Mouse (Mus musculus): ENCODE data around the gene Tln1. TPM values are rescaled to one million over a fixed set of nuclear protein-coding genes. Genes with fewer than 3 reads are reported as not detected.

Gene Tln1
- polyA plus RNA-seq, 1 experiment from 2014 or later, result 53.2 TPM

Other genes with a start within 250 kb of the Tln1 start
- gene Rusc2, start 180.7 kb downstream of the Tln1 start, polyA plus RNA-seq (2015; fragmentation: Nextera tagmentation; extraction: Ambion mirVana), result 59.8 and 64.3 TPM in 2 replicates
- gene Fam166b, start 133.6 kb downstream of the Tln1 start, polyA plus RNA-seq (2015; fragmentation: Nextera tagmentation; extraction: Ambion mirVana), result 0.65 and 0.70 TPM in 2 replicates
- 10.7 and 12.5 TPM in 2 replicates for gene Tesk1, start 120.8 kb downstream of the Tln1 start, polyA plus RNA-seq (2015; fragmentation: Nextera tagmentation; extraction: Ambion mirVana)
- 4.3 TPM in 2 replicates for gene Cd72, start 108.1 kb downstream of the Tln1 start, polyA plus RNA-seq (2015; fragmentation: Nextera tagmentation; extraction: Ambion mirVana)
- not detected in 2 replicates for gene Sit1, start 79.0 kb downstream of the Tln1 start, polyA plus RNA-seq (2015; fragmentation: Nextera tagmentation; extraction: Ambion mirVana)
- gene Ccdc107, start 69.8 kb downstream of the Tln1 start, polyA plus RNA-seq (2015; fragmentation: Nextera tagmentation; extraction: Ambion mirVana), result 61.0 and 61.8 TPM in 2 replicates
- 17.5 and 25.3 TPM in 2 replicates for gene Arhgef39, start 63.0 kb downstream of the Tln1 start, polyA plus RNA-seq (2015; fragmentation: Nextera tagmentation; extraction: Ambion mirVana)
- 0.19 and 0.41 TPM in 2 replicates for gene Car9, start 55.7 kb downstream of the Tln1 start, polyA plus RNA-seq (2015; fragmentation: Nextera tagmentation; extraction: Ambion mirVana)
- 9.7 and 9.8 TPM in 2 replicates for gene Tpm2, start 38.9 kb downstream of the Tln1 start, polyA plus RNA-seq (2015; fragmentation: Nextera tagmentation; extraction: Ambion mirVana)
- 77.7 and 78.8 TPM in 2 replicates for gene Creb3, start 359 bp downstream of the Tln1 start, polyA plus RNA-seq (2015; fragmentation: Nextera tagmentation; extraction: Ambion mirVana)
- gene Rgp1, start 16.0 kb upstream of the Tln1 start, polyA plus RNA-seq (2015; fragmentation: Nextera tagmentation; extraction: Ambion mirVana), result 21.5 and 28.2 TPM in 2 replicates
- 59.1 and 61.0 TPM in 2 replicates for gene Gba2, start 16.2 kb upstream of the Tln1 start, polyA plus RNA-seq (2015; fragmentation: Nextera tagmentation; extraction: Ambion mirVana)
- 0.56 and 0.81 TPM in 2 replicates for gene Msmp, start 21.8 kb upstream of the Tln1 start, polyA plus RNA-seq (2015; fragmentation: Nextera tagmentation; extraction: Ambion mirVana)
- gene Npr2, start 69.2 kb upstream of the Tln1 start, polyA plus RNA-seq (2015; fragmentation: Nextera tagmentation; extraction: Ambion mirVana), result 12.7 and 15.4 TPM in 2 replicates
- 4.3 and 6.7 TPM in 2 replicates for gene Spag8, start 90.9 kb upstream of the Tln1 start, polyA plus RNA-seq (2015; fragmentation: Nextera tagmentation; extraction: Ambion mirVana)
- 65.5 and 74.0 TPM in 2 replicates for gene Hint2, start 93.8 kb upstream of the Tln1 start, polyA plus RNA-seq (2015; fragmentation: Nextera tagmentation; extraction: Ambion mirVana)
- 16.2 TPM in 2 replicates for gene Tmem8b, start 106.3 kb upstream of the Tln1 start, polyA plus RNA-seq (2015; fragmentation: Nextera tagmentation; extraction: Ambion mirVana)
- gene Fam221b, start 106.5 kb upstream of the Tln1 start, polyA plus RNA-seq (2015; fragmentation: Nextera tagmentation; extraction: Ambion mirVana), result 1.6 and 1.7 TPM in 2 replicates
- not detected in 2 replicates for gene Olfr70, start 138.1 kb upstream of the Tln1 start, polyA plus RNA-seq (2015; fragmentation: Nextera tagmentation; extraction: Ambion mirVana)
- gene Olfr71, start 147.6 kb upstream of the Tln1 start, polyA plus RNA-seq (2015; fragmentation: Nextera tagmentation; extraction: Ambion mirVana), result not detected in 2 replicates
- gene Hrct1, start 164.5 kb upstream of the Tln1 start, polyA plus RNA-seq (2015; fragmentation: Nextera tagmentation; extraction: Ambion mirVana), result 0.19 and 0.42 TPM in 2 replicates
- 0.08 TPM in 1 of 2 replicates, not detected in the other for gene Spaar, start 167.3 kb upstream of the Tln1 start, polyA plus RNA-seq (2015; fragmentation: Nextera tagmentation; extraction: Ambion mirVana)
- not detected in 2 replicates for gene Olfr159, start 208.3 kb upstream of the Tln1 start, polyA plus RNA-seq (2015; fragmentation: Nextera tagmentation; extraction: Ambion mirVana)

Data from forebrain, embryonic 15.5 days (tissue).